In genomic region chr10:117843690-117844089, GRCm38 (mm10) we compare ENCODE assay signal across 10 mouse cellular contexts. TPM values are rescaled to one million over a fixed set of nuclear protein-coding genes. Genes with fewer than 3 reads are reported as not detected.
DNase-seq lines count a peak whose midpoint lies in the region; ATAC-seq and TF ChIP-seq lines count a peak whose summit lies in the region.
"Had no signal": no experiment of that assay in that cellular context is flagged by ENCODE, and none has a peak within 500 bp of the region (broad histone marks: within the 10 kb centered on the region; RNA-seq: fewer than 3 reads in every experiment).

No protein-coding gene starts in this region.

- TF ChIP-seq CTCF in gastrocnemius, adult 2 months (IDR thresholded peaks at IDR 0.05): no peak

- H3K4me1 ChIP-seq in liver, embryonic 12.5 days: peaks cover 63% of the 10 kb centered on the region

- peaks cover 7% of the 10 kb centered on the region; the same call in 1 of the 2 replicates for H3K27me3 ChIP-seq in liver, embryonic 12.5 days (replicated peaks)

- peak overlapping the region; percentile 98 for H3K27ac ChIP-seq in gastrocnemius, adult 2 months
- peak overlapping the region; percentile 39; the same call in 1 of the 2 replicates for H3K27ac ChIP-seq in liver, embryonic 12.5 days

- 16% methylated on average over 5 of the region's 5 CpGs for WGBS in liver, embryonic 12.5 days (ENCODE audit: insufficient replicate concordance)

- peak overlapping the region; percentile 98 for H3K4me3 ChIP-seq in gastrocnemius, adult 2 months
- peak overlapping the region; percentile 96 for H3K4me3 ChIP-seq in liver, embryonic 12.5 days

- DNase-seq in gastrocnemius, adult 2 months: no peak
- DNase-seq in gastrocnemius, postnatal 25 days: no peak
- peak; percentile 46 for DNase-seq in thymus, postnatal 0 days (ENCODE audit: low spot score)
- no peak for DNase-seq in thymus, adult 18-20 months
- no peak for DNase-seq in ovary, postnatal 36 days (ENCODE audit: low spot score)
- DNase-seq in urinary bladder, postnatal 36 days (ENCODE audit: low spot score in 2 of 2): no peak
- no peak for DNase-seq in cerebellum, adult 9-11 months
- DNase-seq: cerebellum, postnatal 25 days; thymus, postnatal 36 days had no signal

- no peaks in the 10 kb centered on the region for H3K36me3 ChIP-seq in liver, embryonic 12.5 days

- H3K9ac ChIP-seq in liver, embryonic 12.5 days: peak overlapping the region; percentile 97

- intact Hi-C loops in gastrocnemius, adult 2 months (cut with DNase I): loop anchor here (2.0 kb wide), 1 partner anchor 51 kb away; the partner anchor contains the start of gene Nup107

- no peaks in the 10 kb centered on the region for H3K9me3 ChIP-seq in liver, embryonic 12.5 days (replicated peaks)

- no peak for ATAC-seq in liver, embryonic 12.5 days

- peak overlapping the region; percentile 97 for H3K4me2 ChIP-seq in liver, embryonic 12.5 days

RNA-seq across cellular contexts. Expression of gene Rap1b, which starts 2.1 kb away (rescaled TPM):
- 10 to 100 TPM; 18.6 to 26.4 TPM for total RNA-seq in gastrocnemius, adult 2 months (2021)
- total RNA-seq in gastrocnemius, postnatal 25 days (2021): 10 to 100 TPM; 22.8 to 24.2 TPM
- 234 and 261 TPM in 2 replicates for polyA plus RNA-seq in thymus, postnatal 0 days (2015; fragmentation: Nextera tagmentation; extraction: Ambion mirVana)
- 174 and 185 TPM in 2 replicates for polyA plus RNA-seq in liver, embryonic 12.5 days (2016; fragmentation: Nextera tagmentation; extraction: Ambion mirVana)

RNA-seq across cellular contexts. Expression of gene Nup107, which starts 51.2 kb away (rescaled TPM):
- total RNA-seq in gastrocnemius, adult 2 months (2021): 1 to 10 TPM; 5.8 to 6.6 TPM
- 1 to 10 TPM; 6.0 TPM for total RNA-seq in gastrocnemius, postnatal 25 days (2021)
- polyA plus RNA-seq in thymus, postnatal 0 days (2015; fragmentation: Nextera tagmentation; extraction: Ambion mirVana): 73.7 and 81.7 TPM in 2 replicates
- 80.3 and 81.3 TPM in 2 replicates for polyA plus RNA-seq in liver, embryonic 12.5 days (2016; fragmentation: Nextera tagmentation; extraction: Ambion mirVana)
